Mouse (Mus musculus) hematopoietic stem cell, adult 5-6 weeks (primary cell): Measurements from ENCODE around the gene Tinagl1. TPM values are rescaled to one million over a fixed set of nuclear protein-coding genes. Genes with fewer than 3 reads are reported as not detected.

Source experiments
- ATAC-seq, 2 experiments: fragments of 125-278 bp in 1 of 2; replicated peaks in 1 of 2; 2 replicates each; pipeline ENCODE4 v1.8.0; 2016 to 2017; ENCODE audit warnings: inconsistent platforms in 2 of 2, mild to moderate bottlenecking in 2 of 2, moderate number of reproducible peaks in 2 of 2, low read depth in 1 of 2, moderate TSS enrichment in 1 of 2; ENCODE audit not compliant: low FRiP score in 2 of 2, poor library complexity in 2 of 2, severe bottlenecking in 2 of 2, insufficient read depth in 1 of 2, low TSS enrichment in 1 of 2
- total RNA-seq: library from RNA; stranded (forward); fragments of 172-1452, 232-1000 nt; gene quantifications from 2 replicates; pipeline ENCODE4 v1.2.3, GENCODE M21; 2017

The Tinagl1 gene
- total RNA-seq = 2.3 and 6.8 TPM in 2 replicates

- peak; percentile 2 to 38; a peak in 2 of 4 replicates for ATAC-seq
Measured at GRCm38 (mm10) chr4:130175072-130175711, at the start of gene Tinagl1. TSS of gene Tinagl1 (minus strand) at chr4:130175122.

- no peak for ATAC-seq
Measured at GRCm38 (mm10) chr4:130224071-130224470, 49.1 kb upstream of the Tinagl1 start.

GRCm38 (mm10) chr4:130222179-130222578 is 47.3 kb upstream of the Tinagl1 start, which contains the start of gene Gm853:
TSS of gene Gm853 (minus strand) at chr4:130222401.
- ATAC-seq = no peak

GRCm38 (mm10) chr4:130220176-130220575 is 45.3 kb upstream of the Tinagl1 start:
- ATAC-seq = no peak

- ATAC-seq = no peak
Measured at GRCm38 (mm10) chr4:130215392-130215791, 40.5 kb upstream of the Tinagl1 start.

GRCm38 (mm10) chr4:130213857-130214256 is 38.9 kb upstream of the Tinagl1 start:
- no peak for ATAC-seq

- no peak for ATAC-seq
Measured at GRCm38 (mm10) chr4:130213197-130213596, 38.3 kb upstream of the Tinagl1 start.

- no peak for ATAC-seq
Measured at GRCm38 (mm10) chr4:130212421-130212820, 37.5 kb upstream of the Tinagl1 start.

- no peak for ATAC-seq
Measured at GRCm38 (mm10) chr4:130211870-130212269, 36.9 kb upstream of the Tinagl1 start.

GRCm38 (mm10) chr4:130198694-130199670 is 24.1 kb upstream of the Tinagl1 start:
- peak; percentile 75 to 86 for ATAC-seq

GRCm38 (mm10) chr4:130196542-130196941 is 21.6 kb upstream of the Tinagl1 start:
- no peak for ATAC-seq

GRCm38 (mm10) chr4:130195924-130196323 is 21.0 kb upstream of the Tinagl1 start:
- no peak for ATAC-seq

GRCm38 (mm10) chr4:130192266-130192665 is 17.3 kb upstream of the Tinagl1 start:
- ATAC-seq = no peak

GRCm38 (mm10) chr4:130189606-130190005 is 14.7 kb upstream of the Tinagl1 start:
- no peak for ATAC-seq

- peak; percentile 96 to 99 for ATAC-seq
Measured at GRCm38 (mm10) chr4:130188806-130189297, 13.9 kb upstream of the Tinagl1 start.

GRCm38 (mm10) chr4:130186891-130187290 is 12.0 kb upstream of the Tinagl1 start:
- no peak for ATAC-seq

- no peak for ATAC-seq
Measured at GRCm38 (mm10) chr4:130186450-130186849, 11.5 kb upstream of the Tinagl1 start.

GRCm38 (mm10) chr4:130183879-130184278 is 9.0 kb upstream of the Tinagl1 start:
- ATAC-seq = no peak
